Mouse (Mus musculus) left cerebral cortex, adult 2 months (tissue): Measurements from ENCODE around the gene Ficd. TPM values are rescaled to one million over a fixed set of nuclear protein-coding genes. Genes with fewer than 3 reads are reported as not detected.

ENCODE experiments used
- DNase-seq, 2 experiments: peaks; one replicate each; pipeline ENCODE4 v3.0.0; 2021 to 2022; ENCODE audit warnings: low spot score in 2 of 2, mixed read lengths in 1 of 2; ENCODE audit errors: extremely low spot score in 1 of 2
- H3K27ac ChIP-seq: fragments of 200-600 bp; 2 replicates; pipeline ENCODE4 v1.8.1; 2022
- H3K4me3 ChIP-seq: fragments of 200-600 bp; 2 replicates; pipeline ENCODE4 v1.8.1; 2022
- CTCF ChIP-seq: fragments of 200-600 bp; IDR thresholded peaks from 2 replicates; pipeline ENCODE4 v1.8.1; 2022; ENCODE audit warnings: antibody characterized with exemption, mild to moderate bottlenecking, moderate library complexity
- intact Hi-C: fragments of 180-260 bp; cut with DNase I; formaldehyde crosslinking; loops from one replicate; pipeline ENCODE4 v1.15.1; 2025
- long read RNA-seq, 2 experiments: library from polyadenylated mRNA; stranded (forward); transcript quantifications; one replicate each; pipeline ENCODE4 v2.0.0; 2021; ENCODE audit warnings: borderline mapping rate in 2 of 2
- total RNA-seq, 2 experiments: library from RNA; stranded (reverse); gene quantifications; 2 replicates each; pipeline ENCODE4 v1.2.3; 2021

The Ficd gene
- total RNA-seq = 10 to 100 TPM; 11.1 to 11.3 TPM
- long read RNA-seq, experiment 1, transcript Ficd-201 (3 exons, 3,133 nt) = major isoform, 34 of 39 reads
- long read RNA-seq, experiment 1, partial matches to known transcripts = 2 of 39 reads
- long read RNA-seq, experiment 1, other reads (novel, unspliced or antisense) = 3 of 39 reads
- long read RNA-seq, experiment 2, transcript Ficd-201 (3 exons, 3,133 nt) = major isoform, 34 of 38 reads
- long read RNA-seq, experiment 2, partial matches to known transcripts = 1 of 38 reads
- long read RNA-seq, experiment 2, other reads (novel, unspliced or antisense) = 3 of 38 reads

GRCm38 (mm10) chr5:113735345-113736112, at the start of gene Ficd:
Gene Ficd, plus strand, starts transcription at chr5:113735803.
- peak within 1 kb of the TSS; percentile 78 for H3K4me3 ChIP-seq
- peak within 1 kb of the TSS; percentile 92 for H3K27ac ChIP-seq
- no peak for TF ChIP-seq CTCF
- intact Hi-C loops = loop anchor here (2.0 kb wide), 1 partner anchor 35 kb away; no protein-coding TSS in a partner anchor
- peak; percentile 88 to 93 for DNase-seq

- no peak overlapping the region for H3K4me3 ChIP-seq
- intact Hi-C loops = no loop called here
- no peak for DNase-seq
- no peak overlapping the region for H3K27ac ChIP-seq
- TF ChIP-seq CTCF = no peak
These were observed 48.1 kb upstream of the Ficd start for GRCm38 (mm10) chr5:113687514-113687913.

- Histone ChIP-seq H3K4me3 (no peak overlapping the region), H3K27ac (no peak overlapping the region)
- DNase-seq = no peak
- intact Hi-C loops = no loop called here
- no peak for TF ChIP-seq CTCF
These were observed 45.5 kb upstream of the Ficd start for GRCm38 (mm10) chr5:113690069-113690548.

- no peak for TF ChIP-seq CTCF
- H3K27ac ChIP-seq = no peak overlapping the region
- H3K4me3 ChIP-seq = no peak overlapping the region
- intact Hi-C loops = no loop called here
- DNase-seq = no peak
These were observed 44.7 kb upstream of the Ficd start for GRCm38 (mm10) chr5:113690866-113691265.

- intact Hi-C loops = no loop called here
- no peak for DNase-seq
These were observed 42.3 kb upstream of the Ficd start for GRCm38 (mm10) chr5:113693196-113693755.

GRCm38 (mm10) chr5:113694000-113694399, 41.6 kb upstream of the Ficd start:
- DNase-seq = no peak
- Histone ChIP-seq H3K27ac (no peak overlapping the region), H3K4me3 (no peak overlapping the region)
- intact Hi-C loops = no loop called here
- no peak for TF ChIP-seq CTCF

More at GRCm38 (mm10) chr5:113693196-113693755, 42.3 kb upstream of the Ficd start:
- TF ChIP-seq CTCF = no peak
- H3K4me3 ChIP-seq = no peak overlapping the region
- no peak overlapping the region for H3K27ac ChIP-seq

GRCm38 (mm10) chr5:113694415-113694814, 41.2 kb upstream of the Ficd start:
- intact Hi-C loops = no loop called here
- no peak overlapping the region for H3K4me3 ChIP-seq
- no peak for DNase-seq
- H3K27ac ChIP-seq = no peak overlapping the region
- no peak for TF ChIP-seq CTCF

GRCm38 (mm10) chr5:113700388-113701023, 35.1 kb upstream of the Ficd start:
- no peak for TF ChIP-seq CTCF
- no peak for DNase-seq
- H3K27ac ChIP-seq = no peak overlapping the region
- intact Hi-C loops = no loop called here
- H3K4me3 ChIP-seq = no peak overlapping the region

- Histone ChIP-seq H3K4me3 (no peak overlapping the region), H3K27ac (no peak overlapping the region)
- intact Hi-C loops = no loop called here
- DNase-seq = no peak
- no peak for TF ChIP-seq CTCF
These were observed 31.6 kb upstream of the Ficd start for GRCm38 (mm10) chr5:113703803-113704585.

- Histone ChIP-seq H3K27ac (no peak overlapping the region), H3K4me3 (no peak overlapping the region)
- no peak for DNase-seq
- no peak for TF ChIP-seq CTCF
- intact Hi-C loops = no loop called here
These were observed 22.7 kb upstream of the Ficd start for GRCm38 (mm10) chr5:113712861-113713260.
